Mouse (Mus musculus): ENCODE data around the gene G2e3.
A peak's percentile ranks its signal among the peaks of the same experiment; 100 is the strongest.

Gene G2e3

DNA sequence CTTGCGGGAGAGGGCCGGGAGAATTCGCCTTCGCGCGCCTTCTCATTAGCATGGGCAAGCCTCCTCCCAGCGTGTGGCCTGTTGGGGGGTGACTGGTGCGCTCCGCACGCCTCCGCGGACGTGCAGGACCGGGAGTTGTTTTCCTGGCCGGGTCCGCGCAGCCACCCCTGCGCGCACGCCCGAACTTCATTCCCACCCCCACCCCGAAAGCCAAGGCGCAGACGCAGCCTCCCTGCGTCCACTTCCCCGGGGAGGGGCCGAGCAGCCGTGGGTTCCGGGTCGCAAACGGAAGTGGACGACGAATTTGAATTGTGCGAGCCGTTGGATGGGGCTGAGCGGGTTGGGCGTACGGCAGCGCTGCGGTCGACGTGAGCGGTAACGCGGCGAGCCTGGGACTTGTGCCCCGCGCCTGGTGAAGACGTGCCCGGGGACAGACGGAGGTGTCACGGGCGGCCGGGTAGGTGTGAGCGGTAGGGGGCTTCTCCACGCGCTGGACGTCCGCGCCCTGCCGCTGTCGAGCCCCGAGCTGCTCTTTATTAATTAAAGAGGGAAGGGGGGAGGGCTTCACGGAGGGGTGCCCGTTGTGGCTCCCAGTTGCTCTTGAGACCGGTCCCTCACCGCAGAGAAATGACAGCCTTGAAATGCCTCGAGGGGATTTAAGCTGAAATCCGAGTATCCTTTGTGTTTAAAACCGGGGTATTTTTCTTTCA is at the start of gene G2e3:
Gene G2e3 (plus strand): TSS at position 74 of the 710 bp plus-strand sequence.
- DNase-seq: peak; percentile 91

DNA sequence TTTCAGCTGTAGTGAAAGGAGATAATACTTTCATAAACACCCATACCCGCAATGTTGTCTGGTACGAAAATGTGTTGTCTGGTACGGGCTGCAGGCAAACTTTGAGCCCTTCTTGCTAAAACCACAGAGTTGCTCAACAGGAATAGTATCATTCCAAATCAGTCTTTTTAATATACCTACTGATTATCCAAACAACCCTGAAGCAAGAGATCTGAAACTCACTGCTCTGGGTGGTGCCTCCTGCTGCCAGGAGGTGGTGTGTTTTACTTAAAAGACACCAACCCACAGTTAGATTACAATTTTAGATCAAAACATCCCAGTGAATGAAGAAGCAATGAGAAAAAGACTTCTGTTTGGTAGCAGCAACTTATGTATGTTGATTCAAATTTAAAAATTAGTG is 24.3 kb upstream of the G2e3 start:
- DNase-seq: peak; percentile 9

DNA sequence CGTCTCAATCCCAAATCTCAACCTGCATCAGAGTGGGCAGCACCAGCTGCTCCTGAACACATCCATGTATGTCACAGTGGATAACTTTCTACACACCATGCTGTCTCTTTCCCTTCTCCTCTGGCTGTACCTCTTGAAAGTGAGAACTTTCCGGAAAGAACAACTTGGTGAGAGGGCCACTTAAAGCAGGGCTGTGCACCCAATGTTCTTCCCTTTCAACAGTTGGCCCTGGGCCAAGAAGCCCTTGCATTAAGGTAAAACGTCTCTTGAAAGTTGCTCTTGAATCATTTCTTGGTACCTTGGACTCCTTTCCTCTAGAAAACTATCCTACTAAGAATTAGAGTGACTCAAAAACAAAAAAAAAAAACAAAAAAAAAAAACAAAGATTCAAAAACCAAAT is 21.0 kb upstream of the G2e3 start:
- DNase-seq: peak; percentile 32

DNA sequence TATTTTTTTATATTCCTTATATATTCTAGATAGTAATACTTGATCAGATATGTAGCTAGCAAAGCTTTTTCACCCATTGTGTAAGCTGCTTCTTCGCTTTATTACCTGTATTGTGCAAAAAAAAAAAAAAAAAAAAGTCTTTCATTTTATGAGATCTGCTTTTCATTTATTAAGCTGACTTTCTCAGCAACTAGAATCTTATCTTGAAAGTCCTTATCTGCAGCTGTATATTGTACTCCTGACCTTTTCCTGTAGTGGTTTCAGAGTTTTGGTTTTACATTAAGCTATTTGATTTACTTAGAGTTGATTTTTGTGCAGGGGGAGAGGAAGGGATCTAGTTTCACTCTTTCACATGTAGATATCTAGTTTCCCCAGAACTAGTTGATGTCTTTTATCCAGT is 10.8 kb upstream of the G2e3 start:
- no peak for DNase-seq

DNA sequence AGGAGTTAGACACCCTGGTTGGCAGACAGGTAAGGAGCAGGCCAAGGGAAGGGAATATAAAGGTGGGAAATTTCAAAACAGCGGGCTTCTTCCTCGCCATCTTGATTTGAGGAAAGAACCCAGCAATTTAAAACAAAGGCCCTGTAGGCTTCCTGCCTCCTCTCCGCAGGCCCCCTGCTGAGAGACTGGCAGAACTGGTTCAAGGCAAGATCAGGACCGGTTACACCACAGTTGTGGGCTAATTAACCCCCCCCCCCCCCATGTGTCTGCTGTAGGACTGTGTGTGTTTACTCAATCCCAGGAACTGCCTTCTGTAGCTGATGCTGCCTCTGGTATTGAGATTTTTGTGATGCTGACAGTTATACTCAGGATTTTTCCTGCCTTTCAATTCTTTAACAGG is 1.7 kb upstream of the G2e3 start:
- peak; percentile 48 for DNase-seq

DNA sequence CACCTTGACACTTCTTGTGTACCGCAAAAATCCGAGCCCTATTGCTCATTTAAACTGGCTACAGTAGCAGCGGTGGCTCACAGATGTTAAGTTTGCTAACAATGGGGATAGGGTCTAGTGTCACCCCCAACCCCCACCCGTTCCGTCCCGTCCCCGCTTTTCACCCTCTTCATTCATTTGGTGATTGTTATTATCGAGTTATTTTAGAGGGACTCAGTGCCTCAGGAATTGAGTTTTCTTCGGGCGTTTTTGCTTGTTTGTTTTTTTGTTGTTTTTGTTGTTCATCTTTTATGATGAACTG is 787 bp downstream of the G2e3 start:
- no peak for DNase-seq

DNA sequence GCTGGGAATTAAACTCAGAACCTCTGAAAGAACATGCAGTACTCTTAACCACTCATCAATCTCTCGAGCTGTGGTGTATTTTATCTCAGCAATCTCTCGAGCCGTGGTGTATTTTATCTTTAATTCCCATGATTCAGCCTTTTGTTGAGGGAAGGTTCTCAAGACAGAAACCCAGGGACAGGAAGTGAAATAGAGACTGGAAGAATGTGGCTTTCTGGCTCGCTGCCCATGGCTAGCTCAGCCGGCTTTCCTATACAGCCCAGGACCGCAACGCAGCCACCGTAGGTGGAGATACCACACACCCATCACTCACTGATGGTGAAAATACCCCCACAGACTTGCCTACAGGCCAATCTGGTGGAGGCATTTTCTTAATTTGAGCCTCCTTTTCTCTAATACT is 7.4 kb downstream of the G2e3 start:
- DNase-seq: no peak

DNA sequence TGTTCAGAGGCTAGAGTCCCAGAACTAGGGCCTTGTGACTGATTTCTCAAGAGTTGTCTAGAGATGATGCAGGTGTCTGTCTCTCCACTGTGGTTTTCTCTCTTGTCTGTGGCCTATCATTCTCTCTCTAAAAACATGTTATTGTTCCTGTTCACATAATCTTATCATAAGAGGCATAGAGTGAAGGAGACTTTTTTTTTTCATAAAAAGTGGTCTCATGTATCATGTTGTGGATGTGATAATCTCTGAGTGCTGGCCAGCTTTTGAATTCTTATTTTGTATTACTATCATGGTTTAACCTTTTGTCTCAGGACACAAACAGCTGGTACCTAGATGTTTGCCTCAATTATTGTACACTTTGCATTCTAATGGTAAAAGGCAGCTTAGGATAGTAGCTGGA is 13.4 kb downstream of the G2e3 start:
- DNase-seq: no peak

DNA sequence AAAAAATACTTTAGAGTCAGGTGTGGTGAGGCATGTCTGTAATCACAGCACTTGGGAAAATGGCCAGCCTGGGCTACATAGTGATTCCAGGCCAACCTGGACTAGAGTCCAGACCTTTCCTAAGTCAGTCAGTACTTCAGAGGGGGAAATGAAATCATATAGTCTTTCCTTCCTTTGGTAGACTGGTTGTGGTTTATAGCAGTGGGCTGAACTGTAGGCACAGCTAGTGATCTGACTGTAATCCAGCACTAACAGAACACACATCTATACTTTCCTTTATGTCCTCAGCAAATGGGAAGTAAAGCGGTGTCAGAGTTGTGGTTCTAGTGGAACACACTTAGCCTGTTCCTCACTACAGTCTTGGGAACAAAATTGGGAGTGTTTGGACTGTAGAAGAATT is 15.0 kb downstream of the G2e3 start:
- no peak for DNase-seq

DNA sequence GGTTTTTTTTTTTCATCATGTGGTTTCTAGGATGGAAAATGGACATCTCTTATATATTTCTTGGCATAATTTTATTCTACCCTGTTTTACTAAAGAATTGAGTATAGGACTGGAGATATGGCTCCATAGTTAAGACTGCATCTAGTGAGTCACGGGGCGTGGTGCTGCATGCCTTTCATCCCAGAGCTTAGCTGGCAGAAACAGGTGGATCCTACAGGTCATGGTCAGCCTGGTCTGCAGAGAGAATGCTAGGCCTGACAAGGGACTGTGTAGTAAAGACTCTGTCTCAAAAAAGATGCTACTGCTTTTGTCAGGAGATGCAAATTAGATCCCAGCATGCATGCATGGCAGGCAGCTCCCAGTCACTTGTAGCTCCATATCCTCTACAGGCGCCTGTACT is 20.6 kb downstream of the G2e3 start:
- DNase-seq: no peak

DNA sequence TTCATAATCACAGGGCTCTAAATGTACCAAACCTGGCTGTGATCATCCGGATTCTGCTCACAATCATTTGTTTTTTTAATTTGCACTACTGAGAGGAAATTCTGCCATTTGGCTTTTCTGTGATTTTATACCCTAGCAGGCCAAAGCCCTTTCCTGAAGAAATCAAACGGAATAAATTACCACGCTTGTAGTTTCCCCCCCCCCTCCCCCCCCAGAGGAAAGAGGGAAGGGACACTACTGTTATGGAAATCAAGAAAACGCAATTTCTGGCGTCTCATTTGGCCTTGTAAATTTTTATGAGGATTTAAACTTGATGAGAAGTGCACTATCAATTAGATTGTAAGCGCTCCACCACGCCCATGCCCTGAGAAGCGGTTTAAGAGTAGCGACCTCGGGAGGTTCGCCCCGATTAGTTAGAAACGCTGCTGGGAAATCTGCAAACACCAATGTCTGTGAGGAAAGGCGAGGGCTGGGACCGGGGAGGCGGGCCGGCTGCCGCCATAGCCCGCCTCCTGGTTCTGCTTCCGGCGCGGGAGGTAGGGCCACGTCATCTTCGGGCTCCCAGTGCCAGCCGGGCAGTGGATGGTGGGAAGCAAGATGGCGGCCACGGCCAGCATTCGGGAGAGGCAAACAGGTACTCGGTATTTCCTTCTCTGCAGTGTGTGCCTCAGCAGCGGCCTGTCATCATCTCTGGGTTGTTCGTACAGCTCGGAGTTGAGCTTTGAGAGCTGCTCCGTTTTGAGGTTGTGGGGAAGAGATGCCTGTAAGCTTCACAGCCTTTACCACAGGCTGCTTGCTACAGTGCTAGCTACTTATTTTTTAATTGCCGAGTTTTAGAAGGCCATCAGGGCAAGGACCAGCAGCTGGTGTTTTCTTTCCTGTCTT is 29.4 kb downstream of the G2e3 start, which contains the start of gene Scfd1:
Gene Scfd1 (plus strand): TSS at position 508 of the 885 bp plus-strand sequence.
- peak; percentile 95 for DNase-seq

DNA sequence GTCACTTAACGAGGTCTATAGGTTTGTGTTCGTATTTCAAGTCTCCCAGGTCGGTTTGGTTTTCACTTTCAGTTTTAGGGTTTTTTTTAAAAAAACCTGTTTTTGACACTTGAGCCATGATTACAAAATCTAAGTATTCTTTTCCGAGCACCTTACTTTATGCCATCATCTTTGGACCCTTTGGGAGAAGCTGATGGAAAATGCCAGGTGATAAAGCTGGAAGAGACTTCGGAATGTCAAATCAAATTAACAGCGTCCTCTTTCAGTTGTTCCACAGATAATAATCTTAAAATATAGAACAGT is 30.0 kb downstream of the G2e3 start:
- DNase-seq: no peak

DNA sequence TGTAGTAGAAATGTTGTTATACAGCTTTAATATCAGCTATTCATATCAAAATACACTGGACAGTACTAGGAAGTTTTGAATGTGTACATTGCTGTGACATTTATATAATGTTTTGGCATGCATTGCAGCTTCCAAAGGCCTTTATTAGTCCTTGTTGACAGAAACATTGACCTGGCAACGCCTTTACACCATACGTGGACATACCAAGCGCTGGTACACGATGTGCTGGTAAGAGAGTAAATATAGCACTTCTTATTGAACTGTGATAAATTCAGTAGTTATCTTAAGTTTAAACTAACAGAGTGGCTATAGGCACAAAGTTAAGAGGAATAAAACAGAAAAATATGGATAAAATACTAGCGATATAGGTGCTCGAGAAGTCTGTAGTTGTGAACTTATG is 52.0 kb downstream of the G2e3 start:
- DNase-seq: no peak

DNA sequence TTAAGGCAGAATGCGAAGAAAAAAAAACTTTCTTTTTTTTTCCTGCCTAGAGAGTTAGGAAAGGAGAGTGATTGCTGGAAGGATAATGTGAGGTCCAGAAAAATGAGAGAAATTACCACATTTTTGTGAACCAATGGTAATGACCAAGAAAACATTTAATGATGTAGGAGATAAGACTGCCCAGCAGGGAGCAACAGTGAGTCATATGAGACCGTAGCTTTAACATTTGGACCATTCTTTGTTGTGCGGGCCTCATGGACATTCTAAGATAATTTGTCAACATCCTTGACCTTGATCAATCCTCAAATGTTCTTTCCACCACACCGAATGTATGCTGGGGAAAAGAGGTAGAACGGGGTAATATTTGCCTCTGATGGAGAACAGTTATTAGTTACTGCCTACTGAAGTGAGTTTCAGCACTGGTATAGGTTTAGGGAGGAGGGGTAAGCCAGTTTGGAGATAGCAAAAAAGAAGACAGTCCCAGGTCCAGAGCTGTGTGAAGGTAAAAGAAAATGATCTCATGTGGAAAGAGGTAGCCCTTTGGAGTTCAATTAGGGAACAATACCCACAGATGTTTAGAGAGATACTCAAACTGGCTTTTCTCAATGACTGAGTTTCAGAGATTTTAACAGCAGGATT is 54.3 kb downstream of the G2e3 start:
- DNase-seq: peak; percentile 14

DNA sequence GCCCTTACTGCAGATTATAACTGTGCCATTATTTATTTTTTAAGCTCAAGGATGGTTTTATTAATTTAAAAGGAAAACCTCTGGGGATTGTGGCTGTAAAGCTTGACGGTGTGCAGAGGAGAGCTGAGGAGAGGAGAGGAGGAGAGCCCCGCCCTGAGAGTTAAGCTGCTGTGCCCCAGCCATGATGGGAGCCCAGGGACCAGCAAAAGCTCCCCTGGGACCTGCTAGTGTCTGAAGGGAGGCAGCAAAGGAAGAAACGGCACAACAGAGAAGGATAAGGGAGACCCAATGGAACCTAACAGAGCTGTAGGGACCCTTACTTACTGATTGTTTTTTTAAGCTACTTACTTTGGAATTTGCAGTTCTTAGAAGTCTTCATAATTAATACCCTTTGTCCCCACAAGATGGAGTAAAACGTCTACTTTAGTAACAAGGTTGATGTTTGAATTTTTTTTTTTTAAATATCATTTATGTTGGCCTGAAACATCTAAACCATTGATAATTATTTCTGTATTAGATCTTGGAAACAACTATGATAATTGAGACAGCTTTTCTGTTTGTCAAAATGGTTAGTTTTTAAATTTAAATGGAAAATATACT is 56.2 kb downstream of the G2e3 start:
- no peak for DNase-seq

DNA sequence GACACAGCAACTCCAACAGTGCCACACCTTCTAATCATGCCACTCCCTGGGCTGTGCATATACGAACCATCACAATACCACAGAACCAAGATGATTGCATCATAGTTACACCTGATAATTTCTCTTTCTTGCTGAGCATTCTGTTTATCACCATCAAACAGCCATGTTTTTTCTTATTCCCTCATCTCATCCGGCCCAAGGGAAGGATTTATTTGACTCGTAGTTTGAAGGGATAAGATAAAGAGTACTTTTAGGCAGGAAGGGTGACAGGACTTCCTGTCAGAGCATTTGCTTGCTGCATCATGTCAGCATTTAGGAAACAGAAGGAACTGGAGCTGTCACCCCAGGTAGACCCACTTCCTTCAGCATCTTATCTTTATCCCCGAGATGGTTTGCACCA is 63.5 kb downstream of the G2e3 start:
- DNase-seq: no peak
